Mouse (Mus musculus) midbrain, embryonic 15.5 days (tissue): ENCODE measurements at regions not wholly inside any gene's neighbourhood (a gene's known extent, or its start where the extent isn't known, plus 50 kb on each side); places are given as distances from the start of the nearest gene placed in this dataset.

Experiments used
- ATAC-seq: fragments of 200-750 bp; cut with Nextera tagmentation; replicated peaks from 2 replicates; pipeline ENCODE4 v1.8.0; 2017; ENCODE audit warnings: moderate TSS enrichment
- H3K27ac ChIP-seq: fragments of 300-500 bp; sonication (generic); 2 replicates; pipeline ENCODE4 v1.5.1; 2015; ENCODE audit warnings: mild to moderate bottlenecking, inconsistent platforms
- H3K27me3 ChIP-seq: fragments of 300-500 bp; sonication (generic); replicated peaks from 2 replicates; pipeline ENCODE4 v1.6.1; 2015; ENCODE audit warnings: inconsistent platforms
- H3K36me3 ChIP-seq: fragments of 300-500 bp; sonication (generic); replicated peaks from 2 replicates; pipeline ENCODE4 v1.6.1; 2015; ENCODE audit warnings: inconsistent platforms
- H3K4me1 ChIP-seq: fragments of 300-500 bp; sonication (generic); 2 replicates; pipeline ENCODE4 v1.6.1; 2015; ENCODE audit warnings: inconsistent platforms
- H3K4me2 ChIP-seq: fragments of 300-500 bp; sonication (generic); 2 replicates; pipeline ENCODE4 v1.6.1; 2015; ENCODE audit warnings: inconsistent platforms, mild to moderate bottlenecking, moderate library complexity
- H3K4me3 ChIP-seq: fragments of 300-500 bp; sonication (generic); 2 replicates; pipeline ENCODE4 v1.5.1; 2015; ENCODE audit warnings: mild to moderate bottlenecking, inconsistent platforms
- H3K9ac ChIP-seq: fragments of 300-500 bp; sonication (generic); 2 replicates; pipeline ENCODE4 v1.6.1; 2015; ENCODE audit warnings: mild to moderate bottlenecking, inconsistent platforms
- H3K9me3 ChIP-seq: fragments of 300-500 bp; sonication (generic); 2 replicates; pipeline ENCODE4 v1.6.1; 2016; ENCODE audit warnings: inconsistent platforms
- WGBS: fragments of 180-500 bp; shearing (Covaris S2); methylation state at CpG from one replicate; pipeline ENCODE4 v1.1.7; 2015; ENCODE audit warnings: mixed read lengths; 5-methylcytosine and 5-hydroxymethylcytosine counted together

DNA sequence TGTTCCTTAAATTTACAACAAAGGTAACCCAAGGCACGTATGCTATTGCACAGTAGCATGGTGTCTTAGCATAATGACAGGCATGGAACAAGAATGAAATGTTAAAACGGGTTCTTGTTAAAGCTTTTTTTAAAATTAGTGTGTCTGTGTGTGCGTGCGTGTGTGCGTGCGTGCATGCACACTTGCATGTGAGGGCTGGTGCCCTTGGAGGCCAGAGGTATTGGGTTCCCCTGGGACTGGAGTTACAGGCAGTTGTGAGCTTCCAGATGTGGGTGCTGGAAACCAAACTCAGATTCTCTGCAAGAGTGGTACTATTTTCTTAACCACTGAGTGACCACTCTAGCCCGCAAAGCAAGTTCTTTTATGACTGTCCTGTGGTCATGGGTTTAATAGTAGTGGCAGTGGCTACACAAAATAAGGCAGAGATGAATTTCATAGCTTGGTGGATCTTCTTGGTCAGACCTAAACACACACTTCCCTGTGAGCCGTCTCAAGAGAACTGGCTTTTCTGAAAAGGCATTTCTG is 59.3 kb upstream of the Dgkg start:
- no peak for ATAC-seq
- no peak overlapping the region for H3K4me3 ChIP-seq
- H3K36me3 ChIP-seq, result no peaks in the 10 kb centered on the region
- H3K27ac ChIP-seq, result no peak overlapping the region
- H3K9ac ChIP-seq, result no peak overlapping the region
- H3K4me1 ChIP-seq, result no peaks in the 10 kb centered on the region
- no peaks in the 10 kb centered on the region for H3K9me3 ChIP-seq
- no peaks in the 10 kb centered on the region for H3K27me3 ChIP-seq
- H3K4me2 ChIP-seq, result no peak overlapping the region
- WGBS, result 93% methylated on average over 8 of the region's 8 CpGs

DNA sequence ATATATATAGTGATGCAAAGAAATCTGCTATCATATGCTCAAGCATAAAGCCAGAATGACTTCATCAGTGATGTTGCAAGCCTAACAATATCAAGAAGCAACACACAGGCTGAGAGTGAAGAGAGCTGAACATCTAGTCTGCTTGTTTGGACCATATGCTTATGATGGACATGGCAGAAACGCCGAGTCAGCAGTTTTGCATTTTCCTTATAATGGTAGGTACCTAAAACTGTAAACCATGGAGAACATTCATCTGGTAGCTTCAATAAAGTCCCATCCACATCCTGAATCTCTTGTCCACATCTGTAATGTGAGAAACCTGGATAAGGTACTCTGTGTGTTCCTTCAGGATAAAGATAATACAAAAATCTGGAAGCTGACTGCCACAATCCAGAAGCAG is 57.3 kb upstream of the Dgkg start:
- Histone ChIP-seq H3K27ac (no peak overlapping the region), H3K4me2 (no peak overlapping the region), H3K9me3 (no peaks in the 10 kb centered on the region), H3K36me3 (no peaks in the 10 kb centered on the region), H3K9ac (no peak overlapping the region), H3K4me3 (no peak overlapping the region), H3K27me3 (no peaks in the 10 kb centered on the region), H3K4me1 (no peaks in the 10 kb centered on the region)
- ATAC-seq, result no peak
- 93% methylated on average over 2 of the region's 2 CpGs for WGBS

DNA sequence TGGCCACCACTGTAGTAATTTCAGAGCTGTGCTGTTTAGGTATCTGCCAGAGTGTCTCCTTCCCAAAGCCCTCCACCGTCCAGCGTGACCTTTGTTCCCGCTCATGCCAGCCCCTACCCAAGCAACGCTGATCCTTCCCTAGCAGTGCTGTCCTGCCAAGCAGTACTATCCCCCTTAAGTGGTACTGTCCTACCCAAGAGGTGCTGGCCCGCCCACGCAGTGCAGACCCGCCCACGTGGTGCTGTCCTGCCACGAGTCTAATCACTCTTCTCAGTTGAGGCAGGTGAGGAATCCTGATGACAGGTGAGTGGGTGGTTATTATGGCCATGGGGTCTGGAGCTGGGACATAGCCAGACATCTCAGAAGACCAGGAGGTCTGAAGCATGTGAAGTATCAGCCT is 51.7 kb upstream of the Dgkg start:
- no peaks in the 10 kb centered on the region for H3K4me1 ChIP-seq
- no peak for ATAC-seq
- 72% methylated on average over 9 of the region's 9 CpGs for WGBS
- H3K4me3 ChIP-seq, result no peak overlapping the region
- no peaks in the 10 kb centered on the region for H3K9me3 ChIP-seq
- no peak overlapping the region for H3K27ac ChIP-seq
- no peak overlapping the region for H3K9ac ChIP-seq
- no peaks in the 10 kb centered on the region for H3K36me3 ChIP-seq
- H3K27me3 ChIP-seq, result no peaks in the 10 kb centered on the region
- no peak overlapping the region for H3K4me2 ChIP-seq
